Mouse (Mus musculus) retina, postnatal 1 day (tissue): ENCODE measurements at regions not wholly inside any gene's neighbourhood (a gene's known extent, or its start where the extent isn't known, plus 50 kb on each side); places are given as distances from the start of the nearest gene placed in this dataset.
"Not testable (repeated sequence)": the region's sequence is repeated elsewhere in the genome, so short reads cannot be mapped to it uniquely, and the experiment has no call there.

Experiments
- DNase-seq: peaks from one replicate; pipeline ENCODE4 v3.0.0-alpha.2; 2012

GRCm38 (mm10) chr4:114296380-114296779, 110.1 kb upstream of the Trabd2b start:
- DNase-seq: no peak

GRCm38 (mm10) chr4:114298517-114298916, 108.0 kb upstream of the Trabd2b start:
- DNase-seq: not testable (repeated sequence)

- DNase-seq: peak; percentile 43
Observed at GRCm38 (mm10) chr4:114300390-114301012, 106.0 kb upstream of the Trabd2b start.

GRCm38 (mm10) chr4:114304654-114305053, 101.9 kb upstream of the Trabd2b start:
- DNase-seq: no peak

GRCm38 (mm10) chr4:114307491-114307890, 99.0 kb upstream of the Trabd2b start:
- no peak for DNase-seq

GRCm38 (mm10) chr4:114308518-114308917, 98.0 kb upstream of the Trabd2b start:
- DNase-seq: peak; percentile 49

GRCm38 (mm10) chr4:114315051-114315450, 91.5 kb upstream of the Trabd2b start:
- no peak for DNase-seq

GRCm38 (mm10) chr4:114315556-114315955, 91.0 kb upstream of the Trabd2b start:
- DNase-seq: no peak

GRCm38 (mm10) chr4:114317076-114317475, 89.4 kb upstream of the Trabd2b start:
- DNase-seq: no peak

- no peak for DNase-seq
Observed at GRCm38 (mm10) chr4:114320076-114320475, 86.4 kb upstream of the Trabd2b start.

- DNase-seq: no peak
Observed at GRCm38 (mm10) chr4:114321516-114322339, 84.8 kb upstream of the Trabd2b start.

- DNase-seq: no peak
Observed at GRCm38 (mm10) chr4:114329978-114330377, 76.5 kb upstream of the Trabd2b start.

- no peak for DNase-seq
Observed at GRCm38 (mm10) chr4:114331161-114331560, 75.4 kb upstream of the Trabd2b start.

GRCm38 (mm10) chr4:114334850-114335249, 71.7 kb upstream of the Trabd2b start:
- no peak for DNase-seq

- DNase-seq: no peak
Observed at GRCm38 (mm10) chr4:114336029-114336746, 70.3 kb upstream of the Trabd2b start.

GRCm38 (mm10) chr4:114336747-114337090, 69.8 kb upstream of the Trabd2b start:
- DNase-seq: no peak

GRCm38 (mm10) chr4:114339793-114340192, 66.7 kb upstream of the Trabd2b start:
- no peak for DNase-seq

GRCm38 (mm10) chr4:114345154-114345553, 61.4 kb upstream of the Trabd2b start:
- no peak for DNase-seq

- DNase-seq: peak; percentile 45
Observed at GRCm38 (mm10) chr4:114346068-114346747, 60.3 kb upstream of the Trabd2b start.

- DNase-seq: no peak
Observed at GRCm38 (mm10) chr4:114346884-114347283, 59.6 kb upstream of the Trabd2b start.

- no peak for DNase-seq
Observed at GRCm38 (mm10) chr4:114349601-114350000, 56.9 kb upstream of the Trabd2b start.

GRCm38 (mm10) chr4:114351282-114351681, 55.2 kb upstream of the Trabd2b start:
- DNase-seq: no peak

- no peak for DNase-seq
Observed at GRCm38 (mm10) chr4:114353058-114353457, 53.5 kb upstream of the Trabd2b start.
